Mouse (Mus musculus) embryonic facial prominence, embryonic 14.5 days (tissue): ENCODE measurements at regions not wholly inside any gene's neighbourhood (a gene's known extent, or its start where the extent isn't known, plus 50 kb on each side); places are given as distances from the start of the nearest gene placed in this dataset.

Experiments
- ATAC-seq: fragments of 200-750 bp; cut with Nextera tagmentation; 2 replicates; pipeline ENCODE4 v1.8.0; 2017; ENCODE audit warnings: low read depth, moderate number of reproducible peaks, moderate TSS enrichment
- DNase-seq: peaks from one replicate; pipeline ENCODE4 v3.0.0-alpha.2; 2015; ENCODE audit warnings: low spot score
- H3K27ac ChIP-seq: fragments of 300-500 bp; sonication (generic); replicated peaks from 2 replicates; pipeline ENCODE4 v1.5.1; 2014; ENCODE audit warnings: low read depth, mild to moderate bottlenecking, low read length, moderate library complexity
- H3K27me3 ChIP-seq: fragments of 300-500 bp; sonication (generic); replicated peaks from 2 replicates; pipeline ENCODE4 v1.6.1; 2014; ENCODE audit warnings: low read length; ENCODE audit not compliant: control insufficient read depth, insufficient read depth
- H3K36me3 ChIP-seq: fragments of 300-500 bp; sonication (generic); 2 replicates; pipeline ENCODE4 v1.6.1; 2014; ENCODE audit warnings: low read length, mixed read lengths; ENCODE audit not compliant: control insufficient read depth, insufficient read depth
- H3K4me1 ChIP-seq: fragments of 300-500 bp; sonication (generic); 2 replicates; pipeline ENCODE4 v1.6.1; 2014; ENCODE audit warnings: antibody characterized with exemption, low read length; ENCODE audit not compliant: control insufficient read depth, insufficient read depth
- H3K4me2 ChIP-seq: fragments of 300-500 bp; sonication (generic); 2 replicates; pipeline ENCODE4 v1.6.1; 2014; ENCODE audit warnings: low read depth, mild to moderate bottlenecking, low read length, moderate library complexity, mixed read lengths
- H3K4me3 ChIP-seq: fragments of 300-500 bp; sonication (generic); 2 replicates; pipeline ENCODE4 v1.5.1; 2014; ENCODE audit warnings: low read depth, mild to moderate bottlenecking, low read length
- H3K9ac ChIP-seq: fragments of 300-500 bp; sonication (generic); 2 replicates; pipeline ENCODE4 v1.6.1; 2014; ENCODE audit warnings: low read depth, mild to moderate bottlenecking, low read length, moderate library complexity, mixed read lengths
- H3K9me3 ChIP-seq: fragments of 300-500 bp; sonication (generic); 2 replicates; pipeline ENCODE4 v1.6.1; 2016; ENCODE audit warnings: low read length; ENCODE audit not compliant: control insufficient read depth
- WGBS: fragments of 180-500 bp; shearing (Covaris S2); extraction: QIAGEN DNeasy Blood & Tissue Kit; methylation state at CpG from one replicate; pipeline ENCODE4 v1.1.7; 2014; 5-methylcytosine and 5-hydroxymethylcytosine counted together

GRCm38 (mm10) chr3:70535084-70535483, 527.7 kb downstream of the Otol1 start:
- Histone ChIP-seq H3K9ac (no peak overlapping the region), H3K4me1 (no peaks in the 10 kb centered on the region), H3K36me3 (no peaks in the 10 kb centered on the region), H3K27ac (no peak overlapping the region), H3K27me3 (no peaks in the 10 kb centered on the region), H3K4me2 (no peak overlapping the region), H3K9me3 (no peaks in the 10 kb centered on the region), H3K4me3 (no peak overlapping the region)
- WGBS = 57% methylated on average over 2 of the region's 2 CpGs
- DNase-seq (no peak), ATAC-seq (no peak)

GRCm38 (mm10) chr3:70543911-70544310, 536.5 kb downstream of the Otol1 start:
- Histone ChIP-seq H3K27me3 (no peaks in the 10 kb centered on the region), H3K4me1 (no peaks in the 10 kb centered on the region), H3K4me2 (no peak overlapping the region), H3K4me3 (no peak overlapping the region), H3K36me3 (no peaks in the 10 kb centered on the region), H3K27ac (no peak overlapping the region), H3K9me3 (no peaks in the 10 kb centered on the region), H3K9ac (no peak overlapping the region)
- 63% methylated on average over 1 of the region's 1 CpGs for WGBS
- ATAC-seq (no peak), DNase-seq (no peak)

- H3K27me3 ChIP-seq = no peaks in the 10 kb centered on the region
- DNase-seq = no peak
- no peaks in the 10 kb centered on the region for H3K4me1 ChIP-seq
- no peak overlapping the region for H3K27ac ChIP-seq
- no peak for ATAC-seq
- H3K9ac ChIP-seq = no peak overlapping the region
- WGBS = 59% methylated on average over 4 of the region's 4 CpGs
- H3K9me3 ChIP-seq = no peaks in the 10 kb centered on the region
- no peaks in the 10 kb centered on the region for H3K36me3 ChIP-seq
- no peak overlapping the region for H3K4me2 ChIP-seq
- no peak overlapping the region for H3K4me3 ChIP-seq
These were observed 550.4 kb downstream of the Otol1 start for GRCm38 (mm10) chr3:70557821-70558220.

- H3K36me3 ChIP-seq = no peaks in the 10 kb centered on the region
- DNase-seq = no peak
- H3K4me2 ChIP-seq = no peak overlapping the region
- H3K9ac ChIP-seq = no peak overlapping the region
- no peaks in the 10 kb centered on the region for H3K9me3 ChIP-seq
- 90% methylated on average over 3 of the region's 3 CpGs for WGBS
- no peak overlapping the region for H3K27ac ChIP-seq
- H3K4me3 ChIP-seq = no peak overlapping the region
- ATAC-seq = no peak
- no peaks in the 10 kb centered on the region for H3K4me1 ChIP-seq
- no peaks in the 10 kb centered on the region for H3K27me3 ChIP-seq
These were observed 558.9 kb downstream of the Otol1 start for GRCm38 (mm10) chr3:70566140-70566857.

- no peak overlapping the region for H3K27ac ChIP-seq
- H3K27me3 ChIP-seq = no peaks in the 10 kb centered on the region
- H3K9me3 ChIP-seq = no peaks in the 10 kb centered on the region
- H3K4me3 ChIP-seq = no peak overlapping the region
- H3K36me3 ChIP-seq = no peaks in the 10 kb centered on the region
- H3K4me1 ChIP-seq = no peaks in the 10 kb centered on the region
- ATAC-seq (no peak), DNase-seq (no peak)
- H3K4me2 ChIP-seq = no peak overlapping the region
- 48% methylated on average over 4 of the region's 4 CpGs for WGBS
- no peak overlapping the region for H3K9ac ChIP-seq
These were observed 587.4 kb downstream of the Otol1 start for GRCm38 (mm10) chr3:70594785-70595184.
